Mouse (Mus musculus) neural tube, embryonic 12.5 days (tissue): ENCODE data around the gene Ubc. TPM values are rescaled to one million over a fixed set of nuclear protein-coding genes. Genes with fewer than 3 reads are reported as not detected.

ENCODE experiments used
- ATAC-seq: fragments of 200-750 bp; cut with Nextera tagmentation; 2 replicates; pipeline ENCODE4 v1.8.0; 2017; ENCODE audit warnings: low read depth, mild to moderate bottlenecking, moderate TSS enrichment, moderate library complexity; ENCODE audit not compliant: low FRiP score
- H3K27ac ChIP-seq: fragments of 300-500 bp; sonication (generic); 2 replicates; pipeline ENCODE4 v1.5.1; 2016
- H3K27me3 ChIP-seq: fragments of 300-500 bp; sonication (generic); replicated peaks from 2 replicates; pipeline ENCODE4 v1.6.1; 2016; ENCODE audit warnings: mild to moderate bottlenecking
- H3K36me3 ChIP-seq: fragments of 300-500 bp; sonication (generic); 2 replicates; pipeline ENCODE4 v1.6.1; 2016; ENCODE audit warnings: mild to moderate bottlenecking
- H3K4me1 ChIP-seq: fragments of 300-500 bp; sonication (generic); 2 replicates; pipeline ENCODE4 v1.6.1; 2016
- H3K4me2 ChIP-seq: fragments of 300-500 bp; sonication (generic); replicated peaks from 2 replicates; pipeline ENCODE4 v1.6.1; 2016; ENCODE audit warnings: mild to moderate bottlenecking
- H3K4me3 ChIP-seq: fragments of 300-500 bp; sonication (generic); 2 replicates; pipeline ENCODE4 v1.5.1; 2016
- H3K9ac ChIP-seq: fragments of 300-500 bp; sonication (generic); 2 replicates; pipeline ENCODE4 v1.6.1; 2016; ENCODE audit warnings: mild to moderate bottlenecking
- H3K9me3 ChIP-seq: fragments of 300-500 bp; sonication (generic); 2 replicates; pipeline ENCODE4 v1.6.1; 2016; ENCODE audit warnings: mild to moderate bottlenecking
- WGBS: fragments of 180-500 bp; shearing (Covaris S2); methylation state at CpG from one replicate; pipeline ENCODE4 v1.1.7; 2016; 5-methylcytosine and 5-hydroxymethylcytosine counted together
- polyA plus RNA-seq: library from polyadenylated mRNA; unstranded; fragments of >200 nt; fragmentation: Nextera tagmentation; extraction: Ambion mirVana; gene quantifications from 2 replicates; pipeline ENCODE4 v1.2.1, GENCODE M21; 2016

Ubc gene
- polyA plus RNA-seq, 1 experiment from 2014 or later: 1,154 TPM

GRCm38 (mm10) chr5:125351939-125352338, 38.1 kb downstream of the Ubc start:
- Histone ChIP-seq H3K27ac (no peak overlapping the region), H3K9me3 (no peaks in the 10 kb centered on the region), H3K27me3 (no peaks in the 10 kb centered on the region), H3K4me3 (no peak overlapping the region), H3K4me1 (no peaks in the 10 kb centered on the region), H3K36me3 (no peaks in the 10 kb centered on the region), H3K9ac (no peak overlapping the region), H3K4me2 (no peak overlapping the region)
- WGBS: 94% methylated on average over 5 of the region's 5 CpGs
- no peak for ATAC-seq

- no peak overlapping the region for H3K27ac ChIP-seq
- ATAC-seq: no peak
- no peaks in the 10 kb centered on the region for H3K36me3 ChIP-seq
- no peak overlapping the region for H3K4me2 ChIP-seq
- no peaks in the 10 kb centered on the region for H3K27me3 ChIP-seq
- H3K4me1 ChIP-seq: no peaks in the 10 kb centered on the region
- 84% methylated on average over 8 of the region's 8 CpGs for WGBS
- H3K4me3 ChIP-seq: no peak overlapping the region
- H3K9ac ChIP-seq: no peak overlapping the region
- H3K9me3 ChIP-seq: no peaks in the 10 kb centered on the region
Observed at GRCm38 (mm10) chr5:125351057-125351456, 38.9 kb downstream of the Ubc start.

GRCm38 (mm10) chr5:125349391-125349790, 40.6 kb downstream of the Ubc start:
- Histone ChIP-seq H3K9ac (no peak overlapping the region), H3K4me3 (no peak overlapping the region), H3K4me2 (no peak overlapping the region), H3K27ac (no peak overlapping the region), H3K4me1 (no peaks in the 10 kb centered on the region), H3K9me3 (no peaks in the 10 kb centered on the region), H3K36me3 (no peaks in the 10 kb centered on the region), H3K27me3 (no peaks in the 10 kb centered on the region)
- ATAC-seq: no peak
- 80% methylated on average over 3 of the region's 3 CpGs for whole genome bisulfite sequencing

- 45% methylated on average over 8 of the region's 8 CpGs for WGBS
- no peak for ATAC-seq
- H3K36me3 ChIP-seq: no peaks in the 10 kb centered on the region
Observed at GRCm38 (mm10) chr5:125348487-125348886, 41.5 kb downstream of the Ubc start.

GRCm38 (mm10) chr5:125348067-125348466, 41.9 kb downstream of the Ubc start:
- H3K27me3 ChIP-seq: no peaks in the 10 kb centered on the region
- H3K4me2 ChIP-seq: no peak overlapping the region
- WGBS: 73% methylated on average over 7 of the region's 7 CpGs
- H3K4me1 ChIP-seq: no peaks in the 10 kb centered on the region
- H3K4me3 ChIP-seq: no peak overlapping the region
- no peaks in the 10 kb centered on the region for H3K36me3 ChIP-seq
- no peak for ATAC-seq
- H3K9me3 ChIP-seq: no peaks in the 10 kb centered on the region
- no peak overlapping the region for H3K9ac ChIP-seq
- H3K27ac ChIP-seq: no peak overlapping the region

More at GRCm38 (mm10) chr5:125348487-125348886, 41.5 kb downstream of the Ubc start:
- no peaks in the 10 kb centered on the region for H3K9me3 ChIP-seq
- H3K4me1 ChIP-seq: no peaks in the 10 kb centered on the region
- no peak overlapping the region for H3K4me3 ChIP-seq
- no peak overlapping the region for H3K27ac ChIP-seq
- H3K27me3 ChIP-seq: no peaks in the 10 kb centered on the region
- H3K4me2 ChIP-seq: no peak overlapping the region
- no peak overlapping the region for H3K9ac ChIP-seq

GRCm38 (mm10) chr5:125344296-125344695, 45.7 kb downstream of the Ubc start:
- peaks cover 14% of the 10 kb centered on the region for H3K27me3 ChIP-seq
- peaks cover 22% of the 10 kb centered on the region for H3K4me1 ChIP-seq
- H3K27ac ChIP-seq: no peak overlapping the region
- ATAC-seq: no peak
- no peaks in the 10 kb centered on the region for H3K9me3 ChIP-seq
- H3K36me3 ChIP-seq: no peaks in the 10 kb centered on the region
- no peak overlapping the region for H3K4me3 ChIP-seq
- H3K4me2 ChIP-seq: no peak overlapping the region
- no peak overlapping the region for H3K9ac ChIP-seq
- 92% methylated on average over 6 of the region's 6 CpGs for WGBS

GRCm38 (mm10) chr5:125341459-125342090, 48.4 kb downstream of the Ubc start:
- Histone ChIP-seq H3K4me1 (peaks cover 26% of the 10 kb centered on the region), H3K36me3 (no peaks in the 10 kb centered on the region), H3K27me3 (peaks cover 14% of the 10 kb centered on the region), H3K9ac (no peak overlapping the region), H3K4me3 (peak overlapping the region; percentile 69), H3K4me2 (peak overlapping the region; percentile 98), H3K9me3 (no peaks in the 10 kb centered on the region), H3K27ac (no peak overlapping the region)
- no peak for ATAC-seq
- 61% methylated on average over 14 of the region's 14 CpGs for WGBS

- H3K27ac ChIP-seq: no peak within 1 kb of the TSS
- peak; percentile 83 for ATAC-seq
- no peaks in the 10 kb centered on the region for H3K9me3 ChIP-seq
- H3K4me2 ChIP-seq: peak within 1 kb of the TSS; percentile 98
- H3K4me1 ChIP-seq: peaks cover 26% of the 10 kb centered on the region
- H3K27me3 ChIP-seq: peaks cover 14% of the 10 kb centered on the region
- peak within 1 kb of the TSS; percentile 68 for H3K9ac ChIP-seq
- no peaks in the 10 kb centered on the region for H3K36me3 ChIP-seq
- H3K4me3 ChIP-seq: peak within 1 kb of the TSS; percentile 69
- under 1% methylated on average over 42 of the region's 42 CpGs for WGBS
Observed at GRCm38 (mm10) chr5:125340547-125341262, 49.3 kb downstream of the Ubc start, which contains the start of gene Scarb1. TSS of gene Scarb1 (minus strand) at chr5:125341094.

- H3K4me1 ChIP-seq: peaks cover 26% of the 10 kb centered on the region
- peaks cover 14% of the 10 kb centered on the region for H3K27me3 ChIP-seq
- peak overlapping the region; percentile 69 for H3K4me3 ChIP-seq
- ATAC-seq: peak; percentile 34; the same call in 1 of the 2 replicates
- 3% methylated on average over 25 of the region's 25 CpGs for WGBS
- peak overlapping the region; percentile 68; the same call in 1 of the 2 replicates for H3K9ac ChIP-seq
- peak overlapping the region; percentile 98 for H3K4me2 ChIP-seq
- no peak overlapping the region for H3K27ac ChIP-seq
- H3K9me3 ChIP-seq: no peaks in the 10 kb centered on the region
- H3K36me3 ChIP-seq: no peaks in the 10 kb centered on the region
Observed at GRCm38 (mm10) chr5:125339851-125340531, 50.0 kb downstream of the Ubc start.

- 3% methylated on average over 18 of the region's 18 CpGs for WGBS
- no peak overlapping the region for H3K27ac ChIP-seq
- H3K9ac ChIP-seq: no peak overlapping the region
Observed at GRCm38 (mm10) chr5:125339108-125339751, 50.8 kb downstream of the Ubc start.

GRCm38 (mm10) chr5:125337526-125337925, 52.5 kb downstream of the Ubc start:
- H3K4me2 ChIP-seq: no peak overlapping the region
- no peak overlapping the region for H3K9ac ChIP-seq
- H3K27me3 ChIP-seq: peaks cover 14% of the 10 kb centered on the region
- H3K27ac ChIP-seq: no peak overlapping the region
- no peaks in the 10 kb centered on the region for H3K36me3 ChIP-seq
- H3K9me3 ChIP-seq: no peaks in the 10 kb centered on the region
- peaks cover 26% of the 10 kb centered on the region for H3K4me1 ChIP-seq
- WGBS: 85% methylated on average over 7 of the region's 7 CpGs
- no peak for ATAC-seq
- no peak overlapping the region for H3K4me3 ChIP-seq

More at GRCm38 (mm10) chr5:125339108-125339751, 50.8 kb downstream of the Ubc start:
- Histone ChIP-seq H3K27me3 (peaks cover 14% of the 10 kb centered on the region), H3K9me3 (no peaks in the 10 kb centered on the region), H3K4me2 (peak overlapping the region; percentile 98), H3K4me1 (peaks cover 26% of the 10 kb centered on the region), H3K36me3 (no peaks in the 10 kb centered on the region), H3K4me3 (peak overlapping the region; percentile 69; the same call in 1 of the 2 replicates)
- no peak for ATAC-seq

- H3K4me3 ChIP-seq: no peak overlapping the region
- no peak overlapping the region for H3K27ac ChIP-seq
- no peak for ATAC-seq
- H3K36me3 ChIP-seq: no peaks in the 10 kb centered on the region
- peaks cover 26% of the 10 kb centered on the region for H3K4me1 ChIP-seq
- no peaks in the 10 kb centered on the region for H3K9me3 ChIP-seq
- H3K4me2 ChIP-seq: no peak overlapping the region
- H3K9ac ChIP-seq: no peak overlapping the region
- peaks cover 14% of the 10 kb centered on the region for H3K27me3 ChIP-seq
- WGBS: 78% methylated on average over 9 of the region's 9 CpGs
Observed at GRCm38 (mm10) chr5:125337012-125337411, 53.0 kb downstream of the Ubc start.
